Comparison of ENCODE assay signal across 24 mouse cellular contexts in the genomic region with DNA sequence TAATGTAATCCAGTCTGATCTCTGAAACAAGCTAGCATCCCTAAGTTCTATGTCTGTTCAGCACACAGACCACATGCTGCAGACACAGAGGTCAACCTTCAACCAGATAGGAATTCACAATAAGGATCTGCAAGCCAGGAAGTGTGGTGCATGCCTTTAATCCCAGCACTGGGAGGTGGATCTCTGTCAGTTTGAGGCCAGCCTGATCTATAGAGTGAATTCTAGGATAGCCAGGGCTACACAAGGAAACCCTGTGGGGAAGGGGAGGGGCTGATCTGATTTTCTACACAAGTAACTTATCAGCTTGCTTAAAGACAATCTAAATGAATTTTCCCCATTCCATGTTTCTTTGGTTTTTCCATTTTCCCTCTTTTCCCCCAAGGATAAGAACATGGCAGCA.
"Had no signal": no experiment of that assay in that cellular context is flagged by ENCODE, and none has a peak within 500 bp of the region (broad histone marks: within the 10 kb centered on the region; RNA-seq: fewer than 3 reads in every experiment).

No protein-coding gene starts in this region.

- H3K36me3 ChIP-seq: heart, embryonic 13.5 days; heart, embryonic 15.5 days; hindbrain, embryonic 10.5 days; hindbrain, embryonic 12.5 days; intestine, embryonic 15.5 days; limb, embryonic 10.5 days; limb, embryonic 12.5 days; liver, embryonic 13.5 days; liver, embryonic 15.5 days had no signal

- H3K4me3 ChIP-seq: gastrocnemius, adult 2 months; heart, adult 2 months; heart, embryonic 13.5 days; heart, embryonic 15.5 days; hindbrain, embryonic 10.5 days; hindbrain, embryonic 12.5 days; intestine, embryonic 15.5 days; layer of hippocampus, adult 2 months; limb, embryonic 10.5 days; limb, embryonic 12.5 days; liver, embryonic 13.5 days; liver, embryonic 15.5 days had no signal

- H3K4me1 ChIP-seq: hindbrain, embryonic 10.5 days; hindbrain, embryonic 12.5 days; intestine, embryonic 15.5 days; limb, embryonic 10.5 days; limb, embryonic 12.5 days; liver, embryonic 13.5 days; liver, embryonic 15.5 days had no signal

- H3K27ac ChIP-seq: gastrocnemius, adult 2 months; heart, adult 2 months; heart, embryonic 13.5 days; heart, embryonic 15.5 days; hindbrain, embryonic 10.5 days; hindbrain, embryonic 12.5 days; hindbrain, embryonic 14.5 days; intestine, embryonic 15.5 days; layer of hippocampus, adult 2 months; limb, embryonic 10.5 days; limb, embryonic 12.5 days; liver, embryonic 13.5 days; liver, embryonic 15.5 days had no signal

- H3K9ac ChIP-seq: heart, embryonic 13.5 days; heart, embryonic 15.5 days; hindbrain, embryonic 12.5 days; hindbrain, embryonic 14.5 days; intestine, embryonic 15.5 days; limb, embryonic 12.5 days; liver, embryonic 13.5 days; liver, embryonic 15.5 days had no signal

- DNase-seq: gastrocnemius, adult 2 months; gastrocnemius, postnatal 10 days; gastrocnemius, postnatal 25 days; heart, adult 2 months; heart, postnatal 14 days; heart, postnatal 4 days; kidney, adult 18-20 months; kidney, adult 8-10 months; kidney, postnatal 10 days; kidney, postnatal 25 days; kidney, postnatal 4 days; layer of hippocampus, postnatal 36 days; liver; liver, embryonic 13.5 days had no signal

- H3K27me3 ChIP-seq: heart, embryonic 13.5 days; heart, embryonic 15.5 days; hindbrain, embryonic 12.5 days; intestine, embryonic 15.5 days; limb, embryonic 12.5 days; liver, embryonic 15.5 days had no signal

- H3K9me3 ChIP-seq: heart, embryonic 13.5 days; heart, embryonic 15.5 days; hindbrain, embryonic 10.5 days; hindbrain, embryonic 12.5 days; intestine, embryonic 15.5 days; limb, embryonic 10.5 days; limb, embryonic 12.5 days; liver, embryonic 13.5 days; liver, embryonic 15.5 days had no signal
